Mouse (Mus musculus) forebrain, embryonic 16.5 days (tissue): ENCODE measurements at regions not wholly inside any gene's neighbourhood (a gene's known extent, or its start where the extent isn't known, plus 50 kb on each side); places are given as distances from the start of the nearest gene placed in this dataset.

ENCODE experiments used
- ATAC-seq: fragments of 200-750 bp; cut with Nextera tagmentation; 2 replicates; pipeline ENCODE4 v1.8.0; 2017; ENCODE audit warnings: mild to moderate bottlenecking, moderate library complexity
- H3K27ac ChIP-seq: fragments of 300-500 bp; sonication (generic); 2 replicates; pipeline ENCODE4 v1.5.1; 2014; ENCODE audit warnings: low read length, control low read depth
- H3K27me3 ChIP-seq: fragments of 300-500 bp; sonication (generic); replicated peaks from 2 replicates; pipeline ENCODE4 v1.6.1; 2014; ENCODE audit warnings: low read length; ENCODE audit not compliant: control insufficient read depth, insufficient read depth
- H3K36me3 ChIP-seq: fragments of 300-500 bp; sonication (generic); 2 replicates; pipeline ENCODE4 v1.6.1; 2014; ENCODE audit not compliant: control insufficient read depth, insufficient read depth
- H3K4me1 ChIP-seq: fragments of 300-500 bp; sonication (generic); replicated peaks from 2 replicates; pipeline ENCODE4 v1.6.1; 2014; ENCODE audit warnings: low read length; ENCODE audit not compliant: control insufficient read depth, insufficient read depth
- H3K4me2 ChIP-seq: fragments of 300-500 bp; sonication (generic); 2 replicates; pipeline ENCODE4 v1.6.1; 2014; ENCODE audit warnings: mild to moderate bottlenecking, low read length, control low read depth
- H3K4me3 ChIP-seq: fragments of 300-500 bp; sonication (generic); replicated peaks from 2 replicates; pipeline ENCODE4 v1.5.1; 2014; ENCODE audit warnings: mild to moderate bottlenecking, low read length, control low read depth
- H3K9ac ChIP-seq: fragments of 300-500 bp; sonication (generic); replicated peaks from 2 replicates; pipeline ENCODE4 v1.6.1; 2014; ENCODE audit warnings: low read depth, low read length, control low read depth
- H3K9me3 ChIP-seq: fragments of 300-500 bp; sonication (generic); 2 replicates; pipeline ENCODE4 v1.6.1; 2016; ENCODE audit warnings: low read length; ENCODE audit not compliant: control insufficient read depth
- WGBS: fragments of 180-500 bp; shearing (Covaris S2); extraction: QIAGEN DNeasy Blood & Tissue Kit; methylation state at CpG from one replicate; pipeline ENCODE4 v1.1.7; 2014; 5-methylcytosine and 5-hydroxymethylcytosine counted together

DNA sequence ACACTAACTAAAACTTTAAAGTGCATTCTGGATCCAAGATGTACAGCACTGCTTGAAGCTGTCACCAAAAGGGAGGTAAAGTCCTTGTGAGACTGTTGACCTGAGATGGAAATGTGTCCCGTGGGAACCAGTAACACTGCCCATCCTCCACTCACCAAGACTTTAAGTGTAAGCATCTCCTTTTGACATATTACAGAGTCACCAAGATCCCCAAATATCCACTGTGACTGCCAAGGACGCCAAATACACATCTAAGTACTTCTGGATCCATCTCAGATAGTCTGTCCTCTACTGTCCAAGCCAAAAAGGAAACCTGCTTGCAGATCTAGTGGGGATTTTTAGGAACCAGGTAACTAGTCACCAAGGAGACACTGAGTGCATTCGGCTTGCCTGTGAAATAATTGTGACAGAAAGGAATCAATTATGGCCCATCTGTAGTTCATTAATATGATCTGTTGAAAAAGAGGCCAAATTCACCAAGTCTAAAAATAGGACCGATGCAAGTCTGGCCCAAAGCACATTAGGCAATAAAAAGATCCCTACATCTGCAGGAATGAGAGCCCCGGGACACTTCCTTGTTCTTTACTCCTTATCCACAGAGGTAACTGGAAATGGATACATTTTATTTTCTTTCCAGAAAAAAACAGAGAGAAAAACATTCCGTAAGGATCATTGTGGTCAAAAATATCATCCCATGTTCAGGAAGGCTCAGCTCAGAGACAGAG, 157.8 kb upstream of the Irf2bp2 start:
- Histone ChIP-seq H3K9me3 (no peaks in the 10 kb centered on the region), H3K27ac (no peak overlapping the region), H3K4me2 (no peak overlapping the region), H3K4me1 (peaks cover 13% of the 10 kb centered on the region), H3K4me3 (no peak overlapping the region), H3K36me3 (no peaks in the 10 kb centered on the region), H3K9ac (no peak overlapping the region), H3K27me3 (no peaks in the 10 kb centered on the region)
- WGBS, result 74% methylated on average over 6 of the region's 6 CpGs
- ATAC-seq, result no peak

DNA sequence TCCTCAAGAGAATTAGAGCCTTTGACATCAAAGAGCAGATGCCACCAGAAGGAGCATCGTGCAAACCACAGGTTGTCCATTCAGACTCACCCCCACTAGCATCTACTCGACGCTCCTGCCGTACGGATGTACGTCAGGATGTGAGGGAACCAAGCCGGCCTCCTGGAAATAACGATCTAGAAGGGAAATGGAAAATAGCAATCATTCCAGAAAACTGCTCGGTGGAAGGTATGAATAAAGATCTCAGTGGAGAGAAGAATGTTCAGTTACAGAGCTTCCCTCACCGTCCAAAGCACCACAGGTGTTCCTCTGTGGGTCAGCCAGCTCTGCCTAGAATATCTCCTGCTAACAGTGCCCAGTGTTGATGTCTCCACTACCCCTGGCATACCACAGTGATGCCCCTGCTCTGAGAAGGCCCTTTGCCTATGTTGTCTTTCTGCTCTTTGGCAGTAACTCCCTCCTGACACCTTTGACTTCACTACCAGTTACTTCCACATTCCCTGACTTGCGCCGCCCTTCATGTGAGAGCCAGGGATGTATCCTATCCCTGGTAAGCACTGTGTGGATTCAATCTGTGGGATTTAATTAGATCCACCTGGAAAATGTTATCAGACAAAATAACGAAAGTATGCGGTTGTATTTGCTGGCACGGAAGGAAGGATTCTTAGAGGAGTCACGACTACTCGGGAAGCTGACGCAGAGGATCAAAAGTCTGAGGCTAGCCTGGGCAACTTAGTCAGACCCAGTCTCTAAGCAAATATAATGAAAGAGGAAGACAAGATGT, 152.4 kb upstream of the Irf2bp2 start:
- Histone ChIP-seq H3K9me3 (no peaks in the 10 kb centered on the region), H3K36me3 (no peaks in the 10 kb centered on the region), H3K9ac (no peak overlapping the region), H3K4me3 (no peak overlapping the region), H3K27ac (no peak overlapping the region), H3K4me2 (no peak overlapping the region), H3K4me1 (no peaks in the 10 kb centered on the region), H3K27me3 (no peaks in the 10 kb centered on the region)
- no peak for ATAC-seq
- 76% methylated on average over 18 of the region's 18 CpGs for WGBS

DNA sequence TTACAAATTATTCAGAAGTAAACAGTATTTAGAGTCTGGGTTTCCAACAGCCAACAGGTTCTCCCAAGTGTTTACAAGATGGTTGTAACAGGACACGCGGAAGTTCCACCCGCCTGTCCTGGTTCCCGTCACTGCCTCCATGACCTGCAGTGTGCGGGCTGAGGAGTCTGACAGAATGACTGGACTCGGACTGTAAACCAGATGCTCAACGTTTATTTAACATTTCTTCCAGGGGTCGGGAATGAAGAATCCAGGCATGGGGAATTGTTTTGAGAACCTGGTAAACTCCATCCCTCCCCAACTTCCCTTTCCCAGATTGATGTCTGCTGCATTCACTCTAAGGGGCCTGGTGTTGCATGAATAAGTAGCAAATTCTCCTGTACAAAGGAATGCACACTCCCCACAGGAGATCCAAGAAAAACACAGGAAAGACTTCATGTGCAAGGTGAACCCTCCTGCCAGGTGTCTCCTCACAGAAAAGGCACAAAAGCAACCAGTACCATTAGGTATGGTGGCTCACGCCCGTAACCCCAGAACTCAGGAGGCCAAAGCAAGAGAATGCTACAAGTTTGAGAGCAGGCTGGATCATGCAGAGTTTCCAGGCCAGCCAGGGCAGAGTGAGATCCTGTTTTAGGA, 151.1 kb upstream of the Irf2bp2 start:
- no peaks in the 10 kb centered on the region for H3K27me3 ChIP-seq
- no peak for ATAC-seq
- no peaks in the 10 kb centered on the region for H3K36me3 ChIP-seq
- no peak overlapping the region for H3K4me2 ChIP-seq
- no peak overlapping the region for H3K9ac ChIP-seq
- no peak overlapping the region for H3K4me3 ChIP-seq
- no peak overlapping the region for H3K27ac ChIP-seq
- WGBS, result 83% methylated on average over 10 of the region's 10 CpGs
- no peaks in the 10 kb centered on the region for H3K4me1 ChIP-seq
- no peaks in the 10 kb centered on the region for H3K9me3 ChIP-seq

- no peak overlapping the region for H3K9ac ChIP-seq
- ATAC-seq, result no peak
- H3K36me3 ChIP-seq, result no peaks in the 10 kb centered on the region
- no peak overlapping the region for H3K4me3 ChIP-seq
- no peaks in the 10 kb centered on the region for H3K9me3 ChIP-seq
- no peak overlapping the region for H3K27ac ChIP-seq
- WGBS, result 72% methylated on average over 9 of the region's 9 CpGs
- H3K4me2 ChIP-seq, result no peak overlapping the region
- no peaks in the 10 kb centered on the region for H3K27me3 ChIP-seq
- no peaks in the 10 kb centered on the region for H3K4me1 ChIP-seq
These were observed 149.5 kb upstream of the Irf2bp2 start for GRCm38 (mm10) chr8:126743296-126743695.

DNA sequence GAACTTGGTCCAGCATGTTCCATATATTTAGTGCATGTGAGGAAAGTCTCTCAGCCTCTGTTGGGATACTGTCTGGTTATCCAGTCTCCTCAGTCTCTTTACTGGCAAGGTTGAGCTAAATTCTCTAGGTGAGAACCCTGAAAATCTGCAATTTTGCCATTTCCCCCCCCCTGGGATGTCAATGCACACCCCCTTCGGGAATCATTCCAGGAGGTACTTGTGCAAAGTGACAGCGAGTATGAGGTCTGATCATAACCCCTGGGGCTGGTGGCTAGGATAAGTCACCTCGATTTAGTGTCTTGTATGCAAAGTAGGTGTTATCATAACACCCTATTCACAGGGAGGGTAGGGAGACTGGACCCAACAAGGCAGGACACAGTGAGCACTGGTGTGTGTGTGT, 148.3 kb upstream of the Irf2bp2 start:
- Histone ChIP-seq H3K27ac (no peak overlapping the region), H3K4me1 (no peaks in the 10 kb centered on the region; the same call in 1 of the 2 replicates), H3K4me2 (no peak overlapping the region), H3K4me3 (no peak overlapping the region), H3K27me3 (no peaks in the 10 kb centered on the region), H3K9ac (no peak overlapping the region), H3K36me3 (no peaks in the 10 kb centered on the region), H3K9me3 (no peaks in the 10 kb centered on the region)
- WGBS, result 89% methylated on average over 3 of the region's 3 CpGs
- ATAC-seq, result no peak

DNA sequence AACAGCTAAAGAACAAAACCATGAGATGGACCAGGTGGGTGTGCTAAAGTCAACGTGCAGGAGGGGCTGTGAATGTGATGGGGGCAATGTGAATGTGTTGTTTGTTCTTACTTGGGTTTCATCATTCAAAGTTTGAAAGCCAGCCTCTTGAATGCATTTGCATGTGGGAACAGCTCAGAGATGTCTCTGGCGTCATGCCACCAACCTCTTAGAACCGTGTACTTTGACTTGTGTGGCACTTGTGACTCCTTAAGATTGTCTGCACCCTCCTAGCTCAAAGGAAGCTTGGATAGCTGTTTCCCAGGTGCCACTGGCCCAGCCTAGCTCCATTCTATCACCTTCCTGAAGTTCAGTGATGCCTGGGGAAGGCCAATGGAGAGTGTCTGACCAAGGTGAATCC, 147.2 kb upstream of the Irf2bp2 start:
- Histone ChIP-seq H3K9ac (no peak overlapping the region), H3K4me1 (peaks cover 10% of the 10 kb centered on the region), H3K4me2 (no peak overlapping the region), H3K27ac (no peak overlapping the region), H3K9me3 (no peaks in the 10 kb centered on the region), H3K36me3 (no peaks in the 10 kb centered on the region), H3K4me3 (no peak overlapping the region), H3K27me3 (no peaks in the 10 kb centered on the region)
- ATAC-seq, result no peak
- 60% methylated on average over 3 of the region's 3 CpGs for WGBS

- Histone ChIP-seq H3K9me3 (no peaks in the 10 kb centered on the region), H3K27ac (no peak overlapping the region), H3K4me2 (no peak overlapping the region), H3K4me3 (no peak overlapping the region), H3K4me1 (peaks cover 21% of the 10 kb centered on the region), H3K9ac (no peak overlapping the region), H3K27me3 (no peaks in the 10 kb centered on the region), H3K36me3 (no peaks in the 10 kb centered on the region)
- ATAC-seq, result no peak
- WGBS, result 87% methylated on average over 10 of the region's 10 CpGs
These were observed 146.0 kb upstream of the Irf2bp2 start for GRCm38 (mm10) chr8:126739768-126740167.

DNA sequence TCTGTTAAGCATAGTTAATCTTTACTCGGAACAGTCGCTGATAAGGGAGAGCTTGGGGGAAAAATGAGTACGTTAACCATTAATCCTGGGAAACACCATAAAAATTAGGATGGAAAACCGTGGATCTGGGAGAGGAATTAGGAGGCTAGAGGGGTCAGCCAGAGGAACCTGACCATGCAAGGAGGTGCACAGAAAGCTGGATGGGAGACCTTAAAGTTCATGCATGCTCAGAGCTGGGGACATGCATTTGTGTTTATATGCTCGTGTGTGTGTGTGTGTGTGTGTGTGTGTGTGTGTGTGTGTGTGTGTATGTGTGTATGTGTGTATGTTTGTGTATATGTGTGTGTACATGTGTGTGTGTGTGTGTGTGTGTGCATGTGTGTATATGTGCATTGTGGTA, 143.2 kb upstream of the Irf2bp2 start:
- Histone ChIP-seq H3K4me1 (peaks cover 29% of the 10 kb centered on the region), H3K9ac (no peak overlapping the region), H3K36me3 (no peaks in the 10 kb centered on the region), H3K27ac (no peak overlapping the region), H3K9me3 (no peaks in the 10 kb centered on the region), H3K27me3 (no peaks in the 10 kb centered on the region), H3K4me2 (no peak overlapping the region), H3K4me3 (no peak overlapping the region)
- no peak for ATAC-seq
- WGBS, result 71% methylated on average over 5 of the region's 5 CpGs

- no peak overlapping the region for H3K4me3 ChIP-seq
- H3K36me3 ChIP-seq, result no peaks in the 10 kb centered on the region
- H3K9ac ChIP-seq, result peak overlapping the region; percentile 15
- peak overlapping the region; percentile 76 for H3K27ac ChIP-seq
- 21% methylated on average over 10 of the region's 10 CpGs for WGBS
- peak; percentile 56 for ATAC-seq
- H3K4me2 ChIP-seq, result no peak overlapping the region
- H3K9me3 ChIP-seq, result no peaks in the 10 kb centered on the region
- no peaks in the 10 kb centered on the region for H3K27me3 ChIP-seq
- peaks cover 29% of the 10 kb centered on the region for H3K4me1 ChIP-seq
These were observed 142.7 kb upstream of the Irf2bp2 start for GRCm38 (mm10) chr8:126736441-126736962.
